Comparison of ENCODE assay signal across 8 mouse cellular contexts in the genomic region with DNA sequence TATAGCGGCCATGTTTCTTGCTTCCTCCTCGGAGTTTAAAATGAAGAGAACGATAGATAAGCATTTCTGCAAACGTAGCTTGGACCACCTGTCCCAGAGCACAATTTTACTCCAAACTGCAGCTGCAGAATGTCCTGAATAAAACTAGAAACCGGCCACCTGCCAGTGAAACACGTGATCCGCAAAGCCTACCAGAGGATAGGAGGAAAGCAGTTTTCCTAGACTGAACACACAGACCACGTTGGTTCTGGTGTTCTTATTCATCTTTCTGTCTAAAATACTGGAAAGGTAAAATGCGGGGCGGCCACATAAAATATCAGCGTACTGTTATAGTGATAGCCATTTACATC.
DNase-seq lines count a peak whose midpoint lies in the region; ATAC-seq and TF ChIP-seq lines count a peak whose summit lies in the region.

No protein-coding gene starts in this region.

- H3K4me2 ChIP-seq in intestine, postnatal 0 days (replicated peaks; ENCODE audit: low read depth) = peak overlapping the region; percentile 81
- peak overlapping the region; percentile 71 for H3K4me2 ChIP-seq in stomach, postnatal 0 days (replicated peaks; ENCODE audit: low read depth)

- no peak overlapping the region for H3K9ac ChIP-seq in intestine, postnatal 0 days (ENCODE audit: low read depth, low read length)
- H3K9ac ChIP-seq in stomach, postnatal 0 days (ENCODE audit: low read length) = peak overlapping the region; percentile 64

- TF ChIP-seq POLR2A in testis, adult 2 months (IDR thresholded peaks at IDR 0.05; ENCODE audit: control insufficient read depth, low read depth, low read length) = no peak

- 67% methylated on average over 11 of the region's 11 CpGs for WGBS in intestine, postnatal 0 days
- 59% methylated on average over 11 of the region's 11 CpGs for WGBS in stomach, postnatal 0 days

- TF ChIP-seq EP300 in stomach, postnatal 0 days (optimal IDR thresholded peaks at IDR 0.05) = no peak

- peaks cover 3% of the 10 kb centered on the region; the same call in 1 of the 2 replicates for H3K4me1 ChIP-seq in testis, adult 2 months (ENCODE audit: control insufficient read depth, insufficient read depth, low read length)
- 0 out of 2 replicates have a peak, but pooled peaks cover 6% of the 10 kb centered on the region for H3K4me1 ChIP-seq in intestine, postnatal 0 days (replicated peaks; ENCODE audit: control insufficient read depth, insufficient read depth, low read length)
- H3K4me1 ChIP-seq in stomach, postnatal 0 days (replicated peaks; ENCODE audit: control insufficient read depth, insufficient read depth) = 0 out of 2 replicates have a peak, but pooled peaks cover 4% of the 10 kb centered on the region

- no peaks in the 10 kb centered on the region for H3K9me3 ChIP-seq in intestine, postnatal 0 days (ENCODE audit: control insufficient read depth)
- H3K9me3 ChIP-seq in stomach, postnatal 0 days (ENCODE audit: control insufficient read depth, low read length) = no peaks in the 10 kb centered on the region

- DNase-seq in heart, adult 11 months = peak; percentile 92
- DNase-seq in heart, adult 8-10 months (ENCODE audit: low spot score) = no peak
- DNase-seq in testis, postnatal 14 days (ENCODE audit: low spot score) = no peak
- DNase-seq in stomach, postnatal 0 days (ENCODE audit: low spot score) = no peak
- DNase-seq in T-cell, adult 2 months (ENCODE audit: low spot score) = no peak
- no peak for DNase-seq in thymus, postnatal 36 days

- ATAC-seq in intestine, postnatal 0 days = no peak
- no peak for ATAC-seq in stomach, postnatal 0 days (ENCODE audit: low FRiP score, low TSS enrichment)

- no peaks in the 10 kb centered on the region for H3K36me3 ChIP-seq in testis, adult 2 months (ENCODE audit: control insufficient read depth, insufficient read depth, low read length)
- no peaks in the 10 kb centered on the region for H3K36me3 ChIP-seq in intestine, postnatal 0 days (ENCODE audit: control insufficient read depth, insufficient read depth)
- H3K36me3 ChIP-seq in stomach, postnatal 0 days (ENCODE audit: control insufficient read depth, insufficient read depth, low read length) = no peaks in the 10 kb centered on the region

- H3K27me3 ChIP-seq in testis, adult 2 months (ENCODE audit: control insufficient read depth, insufficient read depth, low read length) = no peaks in the 10 kb centered on the region; the same call in 1 of the 2 replicates
- H3K27me3 ChIP-seq in intestine, postnatal 0 days (replicated peaks; ENCODE audit: control insufficient read depth, insufficient read depth, low read length) = no peaks in the 10 kb centered on the region
- no peaks in the 10 kb centered on the region for H3K27me3 ChIP-seq in stomach, postnatal 0 days (ENCODE audit: control insufficient read depth, insufficient read depth, low read length)

- peak overlapping the region; percentile 30; the same call in 1 of the 2 replicates for H3K27ac ChIP-seq in testis, adult 2 months (ENCODE audit: control insufficient read depth, insufficient read depth, low read depth, low read length)
- peak overlapping the region; percentile 78; the same call in 1 of the 2 replicates for H3K27ac ChIP-seq in intestine, postnatal 0 days (ENCODE audit: low read depth, low read length)
- H3K27ac ChIP-seq in stomach, postnatal 0 days (replicated peaks) = peak overlapping the region; percentile 90

- H3K4me3 ChIP-seq in testis, adult 2 months (ENCODE audit: control insufficient read depth, low read depth, low read length) = peak overlapping the region; percentile 88
- H3K4me3 ChIP-seq in intestine, postnatal 0 days (ENCODE audit: low read depth, low read length) = no peak overlapping the region
- H3K4me3 ChIP-seq in stomach, postnatal 0 days (ENCODE audit: low read depth, low read length) = peak overlapping the region; percentile 44; the same call in 1 of the 2 replicates

- no peak for TF ChIP-seq CTCF in testis, adult 2 months (IDR thresholded peaks at IDR 0.05; ENCODE audit: control insufficient read depth, insufficient read depth, insufficient replicate concordance, low read depth, low read length)
- no peak for TF ChIP-seq CTCF in intestine, postnatal 0 days (IDR thresholded peaks at IDR 0.05; ENCODE audit: low read depth)
- no peak for TF ChIP-seq CTCF in stomach, postnatal 0 days (IDR thresholded peaks at IDR 0.05; ENCODE audit: low read depth)

Comparison
In these comparisons a context has a peak if more than half of its experiments do, and no peak if none do; other contexts are left out.
1. H3K27ac ChIP-seq: peak in every context shown above with its lines; median percentile 90 in stomach, postnatal 0 days; 78 in intestine, postnatal 0 days; 30 in testis, adult 2 months.